Mouse (Mus musculus): Measurements from ENCODE around the gene Rhcg. TPM values are rescaled to one million over a fixed set of nuclear protein-coding genes. Genes with fewer than 3 reads are reported as not detected.

Rhcg gene
- polyA plus RNA-seq, 2 experiments: 0.03 TPM; not detected in 1

DNA sequence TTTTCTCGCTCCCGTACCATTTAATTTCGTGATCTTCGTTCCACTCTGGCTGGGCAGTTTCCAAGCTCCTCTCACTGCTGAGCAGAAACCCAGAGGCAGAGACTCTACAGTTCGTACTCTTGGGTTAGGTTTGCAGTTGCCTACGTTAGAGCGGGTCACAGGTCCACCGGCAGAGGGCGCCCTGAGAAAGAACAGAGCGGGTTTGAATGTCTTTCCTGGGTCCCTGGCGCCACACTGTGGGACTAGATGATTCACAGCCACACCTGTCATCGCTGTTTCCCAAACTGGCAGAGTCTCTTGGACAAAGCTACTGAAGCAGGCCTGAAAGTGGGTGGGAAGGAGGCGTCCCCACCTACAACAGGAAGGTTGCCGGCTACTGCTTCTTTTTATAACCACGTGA lies 70.4 kb downstream of the Rhcg start:
- peaks cover 67% of the 10 kb centered on the region for H3K27me3 ChIP-seq (ENCODE audit: control insufficient read depth, insufficient read depth, low read length)

DNA sequence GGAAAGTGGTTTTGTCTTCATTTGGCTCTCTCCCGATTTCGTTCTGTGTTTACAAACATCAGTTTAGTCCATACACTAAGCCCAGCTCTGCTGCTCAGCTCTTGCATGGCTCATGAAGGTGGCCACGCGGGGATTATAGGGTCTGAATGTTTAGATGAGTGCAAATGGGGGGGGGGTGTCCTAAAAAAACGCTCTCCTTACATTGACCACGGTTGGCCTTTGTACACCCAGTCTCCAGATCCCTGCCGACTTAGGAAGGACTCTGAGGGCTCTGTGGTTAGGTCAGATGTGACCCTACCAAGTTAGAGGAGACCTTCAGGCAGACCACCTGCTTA lies 72.4 kb downstream of the Rhcg start:
- Histone ChIP-seq H3K4me3 (ENCODE audit: insufficient read depth in 1 of 2, low read depth in 2 of 2, low read length in 2 of 2) (no peak overlapping the region), H3K27me3 (ENCODE audit: control insufficient read depth, insufficient read depth, low read length) (peaks cover 85% of the 10 kb centered on the region), H3K27ac (no peak overlapping the region), H3K4me1 (replicated peaks; ENCODE audit: control insufficient read depth in 2 of 2, insufficient read depth in 2 of 2, low read length in 1 of 2) (no peaks in the 10 kb centered on the region), H3K9ac (replicated peaks) (no peak overlapping the region), H3K9me3 (ENCODE audit: control insufficient read depth, low read length) (no peaks in the 10 kb centered on the region), H3K36me3 (replicated peaks; ENCODE audit: control insufficient read depth, insufficient read depth, low read depth) (no peaks in the 10 kb centered on the region), H3K4me2 (ENCODE audit: low read depth) (no peak overlapping the region)
- DNase-seq (ENCODE audit: low read depth in 3 of 3, low spot score in 3 of 3): no peak
- WGBS (ENCODE audit: insufficient replicate concordance): 7% methylated on average over 7 of the region's 7 CpGs
- ATAC-seq (ENCODE audit: insufficient read depth): no peak
- TF ChIP-seq CTCF (IDR thresholded peaks at IDR 0.05; ENCODE audit: low read depth) (no peak), EP300 (IDR thresholded peaks at IDR 0.05; ENCODE audit: low read depth) (no peak)

More for the DNA sequence above, 70.4 kb downstream of the Rhcg start:
- H3K36me3 ChIP-seq (replicated peaks; ENCODE audit: control insufficient read depth, insufficient read depth, low read depth): no peaks in the 10 kb centered on the region
- DNase-seq (ENCODE audit: low read depth in 3 of 3, low spot score in 3 of 3) (peak; percentile 12 to 26 (median 22)), ATAC-seq (ENCODE audit: insufficient read depth) (no peak)
- no peak overlapping the region for H3K4me2 ChIP-seq (ENCODE audit: low read depth)
- H3K4me3 ChIP-seq (ENCODE audit: insufficient read depth in 1 of 2, low read depth in 2 of 2, low read length in 2 of 2): no peak overlapping the region
- 3% methylated on average over 15 of the region's 15 CpGs for WGBS (ENCODE audit: insufficient replicate concordance)
- TF ChIP-seq CTCF (IDR thresholded peaks at IDR 0.05; ENCODE audit: low read depth) (peak; percentile 87), EP300 (IDR thresholded peaks at IDR 0.05; ENCODE audit: low read depth) (no peak)
- no peak overlapping the region for H3K9ac ChIP-seq (replicated peaks)
- no peaks in the 10 kb centered on the region for H3K9me3 ChIP-seq (ENCODE audit: control insufficient read depth, low read length)
- H3K4me1 ChIP-seq (replicated peaks; ENCODE audit: control insufficient read depth in 2 of 2, insufficient read depth in 2 of 2, low read length in 1 of 2): no peaks in the 10 kb centered on the region
- H3K27ac ChIP-seq: no peak overlapping the region

DNA sequence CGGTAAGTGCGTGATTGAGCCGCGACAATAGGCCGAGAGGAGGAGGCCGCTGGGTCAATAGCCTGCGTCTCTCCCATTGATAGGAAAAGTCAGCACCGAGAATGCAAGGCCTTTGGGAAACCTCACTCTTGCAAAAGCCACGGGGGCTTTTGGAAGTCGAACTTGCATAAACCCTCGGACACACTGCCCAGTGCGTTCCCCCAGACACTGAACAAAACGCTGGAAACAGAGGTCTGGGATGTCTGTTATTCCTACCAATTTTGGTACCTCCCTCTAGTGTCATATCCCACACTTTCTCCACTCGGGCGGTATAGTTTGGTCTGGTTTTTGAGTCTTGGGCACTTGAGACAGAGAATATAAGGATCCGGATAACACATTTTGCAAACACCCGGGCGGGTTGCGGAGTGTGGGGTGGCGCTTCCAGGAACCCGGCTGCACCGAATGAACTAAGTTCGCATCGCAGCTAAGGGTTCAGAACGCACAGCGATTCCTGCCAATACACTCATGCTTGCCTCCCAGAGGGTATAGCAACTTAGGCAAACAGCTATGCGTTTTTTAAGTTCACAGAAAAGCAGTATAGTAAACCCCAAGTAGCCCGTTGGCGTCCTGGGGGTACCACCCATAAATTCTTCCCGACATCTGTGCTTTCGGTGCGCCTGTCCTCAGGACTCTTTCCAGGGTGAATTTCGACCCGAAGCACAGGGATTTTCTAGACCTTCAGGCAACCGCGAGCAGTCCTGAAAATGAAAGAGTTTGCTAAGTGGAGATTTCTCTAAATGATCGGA lies 73.0 kb downstream of the Rhcg start:
- WGBS (ENCODE audit: insufficient replicate concordance): 4% methylated on average over 37 of the region's 37 CpGs
- H3K9ac ChIP-seq (replicated peaks): no peak overlapping the region
- no peak overlapping the region for H3K4me3 ChIP-seq (ENCODE audit: insufficient read depth in 1 of 2, low read depth in 2 of 2, low read length in 2 of 2)
- H3K4me1 ChIP-seq (replicated peaks; ENCODE audit: control insufficient read depth in 2 of 2, insufficient read depth in 2 of 2, low read length in 1 of 2): no peaks in the 10 kb centered on the region
- ATAC-seq (ENCODE audit: insufficient read depth) (no peak), DNase-seq (ENCODE audit: low read depth in 3 of 3, low spot score in 3 of 3) (no peak)
- TF ChIP-seq EP300 (IDR thresholded peaks at IDR 0.05; ENCODE audit: low read depth): no peak
- TF ChIP-seq CTCF (IDR thresholded peaks at IDR 0.05; ENCODE audit: low read depth): no peak
- peaks cover 86% of the 10 kb centered on the region for H3K27me3 ChIP-seq (ENCODE audit: control insufficient read depth, insufficient read depth, low read length)
- H3K27ac ChIP-seq: no peak overlapping the region
- no peak overlapping the region for H3K4me2 ChIP-seq (ENCODE audit: low read depth)
- no peaks in the 10 kb centered on the region for H3K36me3 ChIP-seq (replicated peaks; ENCODE audit: control insufficient read depth, insufficient read depth, low read depth)
- no peaks in the 10 kb centered on the region for H3K9me3 ChIP-seq (ENCODE audit: control insufficient read depth, low read length)

Other genes starting within 250 kb of the Rhcg start
- gene Rlbp1, start 230.6 kb downstream of the Rhcg start, polyA plus RNA-seq (2012; rRNA removed): 0.03 and 0.04 TPM in 2 replicates
- not detected in 2 replicates for gene Rlbp1, start 230.6 kb downstream of the Rhcg start, polyA plus RNA-seq (2014; fragmentation: Nextera tagmentation; extraction: Ambion mirVana)
- gene Fanci, start 225.7 kb downstream of the Rhcg start, polyA plus RNA-seq (2012; rRNA removed): 4.3 and 6.7 TPM in 2 replicates
- 10.0 and 11.3 TPM in 2 replicates for gene Fanci, start 225.7 kb downstream of the Rhcg start, polyA plus RNA-seq (2014; fragmentation: Nextera tagmentation; extraction: Ambion mirVana)
- 14.4 and 15.4 TPM in 2 replicates for gene Polg, start 151.3 kb downstream of the Rhcg start, polyA plus RNA-seq (2012; rRNA removed)
- 14.0 and 16.2 TPM in 2 replicates for gene Polg, start 151.3 kb downstream of the Rhcg start, polyA plus RNA-seq (2014; fragmentation: Nextera tagmentation; extraction: Ambion mirVana)
- 3.4 and 3.6 TPM in 2 replicates for gene Ticrr, start 42.5 kb upstream of the Rhcg start, polyA plus RNA-seq (2012; rRNA removed)
- gene Ticrr, start 42.5 kb upstream of the Rhcg start, polyA plus RNA-seq (2014; fragmentation: Nextera tagmentation; extraction: Ambion mirVana): 6.0 and 6.9 TPM in 2 replicates
- gene Kif7, start 98.1 kb upstream of the Rhcg start, polyA plus RNA-seq (2012; rRNA removed): 0.23 and 0.56 TPM in 2 replicates
- 0.14 and 0.15 TPM in 2 replicates for gene Kif7, start 98.1 kb upstream of the Rhcg start, polyA plus RNA-seq (2014; fragmentation: Nextera tagmentation; extraction: Ambion mirVana)
- not detected in 2 replicates for gene Plin1, start 115.2 kb upstream of the Rhcg start, polyA plus RNA-seq (2012; rRNA removed)
- gene Plin1, start 115.2 kb upstream of the Rhcg start, polyA plus RNA-seq (2014; fragmentation: Nextera tagmentation; extraction: Ambion mirVana): not detected in 2 replicates
- gene Pex11a, start 125.5 kb upstream of the Rhcg start, polyA plus RNA-seq (2012; rRNA removed): 0.81 and 1.1 TPM in 2 replicates
- 1.5 and 2.3 TPM in 2 replicates for gene Pex11a, start 125.5 kb upstream of the Rhcg start, polyA plus RNA-seq (2014; fragmentation: Nextera tagmentation; extraction: Ambion mirVana)
- gene Wdr93, start 125.5 kb upstream of the Rhcg start, polyA plus RNA-seq (2012; rRNA removed): 0.03 and 0.04 TPM in 2 replicates
- gene Wdr93, start 125.5 kb upstream of the Rhcg start, polyA plus RNA-seq (2014; fragmentation: Nextera tagmentation; extraction: Ambion mirVana): 0.08 and 0.14 TPM in 2 replicates
- gene Mesp1, start 176.1 kb upstream of the Rhcg start, polyA plus RNA-seq (2012; rRNA removed): 0.02 TPM in 1 of 2 replicates, not detected in the other
- not detected in 2 replicates for gene Mesp1, start 176.1 kb upstream of the Rhcg start, polyA plus RNA-seq (2014; fragmentation: Nextera tagmentation; extraction: Ambion mirVana)
- 0.04 TPM in 1 of 2 replicates, not detected in the other for gene Mesp2, start 193.1 kb upstream of the Rhcg start, polyA plus RNA-seq (2012; rRNA removed)
- 0.06 TPM in 1 of 2 replicates, not detected in the other for gene Mesp2, start 193.1 kb upstream of the Rhcg start, polyA plus RNA-seq (2014; fragmentation: Nextera tagmentation; extraction: Ambion mirVana)
- 16.1 and 16.9 TPM in 2 replicates for gene Anpep, start 243.4 kb upstream of the Rhcg start, polyA plus RNA-seq (2012; rRNA removed)
- 14.9 and 18.1 TPM in 2 replicates for gene Anpep, start 243.4 kb upstream of the Rhcg start, polyA plus RNA-seq (2014; fragmentation: Nextera tagmentation; extraction: Ambion mirVana)

Measured in liver, embryonic 14.5 days (tissue).